Mouse (Mus musculus): ENCODE data around the gene Psmd2.
A peak's percentile ranks its signal among the peaks of the same experiment; 100 is the strongest.

The Psmd2 gene

GRCm38 (mm10) chr16:20703071-20703470 is 51.6 kb downstream of the Psmd2 start:
- no peak for DNase-seq

DNA sequence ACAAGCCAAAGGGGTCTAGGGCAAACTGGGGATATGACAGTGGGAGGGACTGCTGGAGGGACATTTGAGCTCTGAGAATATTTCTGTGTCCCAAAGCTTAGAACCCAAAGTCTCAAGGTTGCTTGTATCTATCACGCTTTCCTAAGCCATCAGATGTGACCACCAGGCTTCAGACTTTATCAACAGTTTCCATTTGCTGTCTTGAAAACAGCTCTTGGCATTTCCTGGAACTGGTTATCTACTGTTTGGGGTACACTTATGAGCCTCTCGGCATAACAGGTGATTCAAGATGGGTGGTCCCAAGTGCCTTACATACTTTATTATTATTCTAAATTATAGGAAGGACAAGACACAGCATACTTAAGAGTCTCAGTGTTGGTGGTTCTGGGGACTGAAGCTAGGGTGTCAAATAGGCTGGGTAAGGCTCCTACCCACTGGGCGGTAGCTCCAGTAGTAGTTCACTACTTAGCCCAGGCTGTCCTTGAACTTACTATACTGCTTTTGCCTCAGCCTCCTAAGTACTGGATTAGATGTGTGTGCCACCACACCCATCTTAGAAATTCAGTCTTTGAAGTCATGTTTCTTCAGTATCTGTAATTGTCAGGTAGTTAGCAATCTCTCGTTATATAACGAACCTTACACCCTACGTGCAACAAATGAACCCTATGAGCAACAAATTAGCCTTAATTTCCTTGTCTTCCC is 52.4 kb downstream of the Psmd2 start:
- no peak for DNase-seq

GRCm38 (mm10) chr16:20705786-20706185 is 54.3 kb downstream of the Psmd2 start:
- DNase-seq, result no peak

GRCm38 (mm10) chr16:20706407-20707055 is 55.1 kb downstream of the Psmd2 start:
- DNase-seq, result no peak

DNA sequence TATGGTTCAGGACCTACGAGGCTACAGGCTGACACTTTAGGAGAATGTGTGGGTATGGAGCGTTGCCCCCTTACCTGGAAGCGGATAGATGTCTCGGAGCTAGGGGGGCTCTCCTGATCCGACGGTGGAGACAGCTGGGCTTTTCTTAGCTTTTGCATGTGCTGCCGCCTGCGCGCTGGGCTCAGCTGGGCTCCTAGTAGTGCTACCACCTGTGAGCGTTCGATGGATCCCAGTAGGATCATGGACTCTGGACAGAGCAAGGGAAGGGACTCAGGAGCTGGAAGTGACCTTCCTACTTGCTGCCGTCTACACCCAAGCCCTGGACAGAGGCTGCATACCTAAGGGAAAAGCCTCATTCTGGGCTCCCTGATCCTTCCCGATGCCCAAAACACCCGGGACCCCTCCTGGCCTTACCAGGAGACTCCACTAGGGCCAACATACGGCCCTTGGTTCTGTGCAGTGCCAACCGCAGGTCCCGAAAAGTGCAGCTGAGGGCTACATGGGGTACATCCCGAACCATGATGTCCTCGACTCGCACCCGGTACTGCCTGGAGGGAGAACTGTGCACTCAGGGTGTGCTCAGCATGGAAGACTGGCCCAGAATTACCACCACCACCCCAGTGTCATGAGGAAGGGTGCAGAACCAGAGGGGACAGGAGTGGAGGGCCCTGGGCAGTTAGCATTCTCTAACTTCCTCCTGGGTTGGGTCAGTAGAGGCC is 56.9 kb downstream of the Psmd2 start:
- no peak for DNase-seq

DNA sequence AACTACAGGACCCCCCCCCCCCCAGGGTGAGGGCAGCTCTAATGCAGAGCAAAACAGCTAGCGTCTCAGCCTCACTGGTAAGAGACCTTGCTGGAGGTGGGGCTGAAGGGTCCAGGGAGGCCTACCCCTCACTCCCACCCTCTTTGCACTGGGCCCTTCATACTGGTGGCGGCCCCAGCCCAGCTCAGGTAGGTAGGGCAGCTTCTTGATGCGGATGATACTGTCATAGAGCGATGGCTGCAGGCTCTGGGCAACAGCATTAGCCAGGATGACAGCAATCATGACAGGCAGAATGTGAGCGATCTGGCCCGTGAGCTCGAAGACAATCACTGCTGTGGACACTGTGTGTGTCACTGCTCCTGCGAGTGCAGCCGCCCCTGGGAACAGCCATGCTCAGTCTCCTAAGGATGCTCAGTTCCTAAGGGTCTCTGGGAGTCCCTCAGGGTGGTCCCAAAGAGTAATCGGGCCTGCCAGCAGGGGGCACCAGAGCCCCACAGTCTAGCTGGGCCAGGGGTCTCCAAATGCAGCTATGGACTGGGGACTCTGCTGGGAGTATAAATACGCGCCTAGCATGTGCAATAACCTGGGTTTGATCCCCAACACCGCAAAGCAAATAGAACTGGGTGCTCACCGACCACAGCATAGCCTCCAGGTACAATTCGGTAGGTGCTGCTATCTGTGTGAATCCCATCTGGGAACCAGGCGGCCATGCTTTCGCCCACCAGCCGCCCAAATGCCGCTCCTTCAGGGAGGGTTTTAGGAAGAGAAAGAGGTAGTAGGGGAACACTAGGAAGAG is 57.7 kb downstream of the Psmd2 start:
- DNase-seq, result peak; percentile 40 to 44

DNA sequence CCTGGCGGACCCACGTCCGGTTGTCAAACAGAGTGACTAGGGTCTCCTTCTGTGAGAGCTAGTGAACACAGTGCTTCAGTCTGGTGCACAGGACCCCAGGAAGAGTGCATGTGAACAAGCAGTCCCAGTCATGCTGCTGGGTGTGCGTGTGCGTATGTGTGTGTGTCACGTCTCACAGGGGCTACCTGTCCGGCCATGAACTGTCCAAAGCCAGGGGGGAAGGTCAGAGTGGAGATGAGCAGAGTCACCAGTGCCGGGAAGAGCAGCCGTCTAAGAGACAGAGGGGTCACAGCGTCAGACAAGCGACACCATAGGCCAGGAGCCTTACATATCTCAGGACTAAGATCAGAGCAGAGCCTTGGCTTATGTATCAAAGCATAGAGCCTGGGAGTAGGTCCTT is 58.9 kb downstream of the Psmd2 start:
- DNase-seq, result no peak

DNA sequence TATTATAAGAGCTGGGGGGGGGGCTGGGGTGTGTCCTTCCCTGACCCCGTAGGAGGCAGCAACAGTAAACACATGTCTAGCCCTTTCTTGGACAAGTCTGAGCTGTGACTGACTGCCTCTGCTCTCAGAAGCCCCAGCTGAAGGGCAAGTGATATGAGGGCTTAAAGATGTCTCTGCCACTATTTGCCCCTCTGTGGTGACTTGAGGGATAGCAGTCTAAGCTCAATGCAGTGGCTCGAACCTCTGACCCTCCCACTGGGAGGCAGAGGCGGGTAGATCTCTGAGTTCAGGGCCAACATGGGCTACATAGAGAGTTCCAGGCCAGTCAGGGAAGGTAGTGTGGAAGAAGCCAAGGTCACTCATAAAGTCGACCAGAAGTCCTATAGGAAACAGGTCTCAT is 59.4 kb downstream of the Psmd2 start:
- no peak for DNase-seq

GRCm38 (mm10) chr16:20712190-20712589 is 60.7 kb downstream of the Psmd2 start:
- no peak for DNase-seq

GRCm38 (mm10) chr16:20712889-20713288 is 61.4 kb downstream of the Psmd2 start:
- DNase-seq, result no peak

Data from thymus, adult 18-20 months (tissue).